Mouse (Mus musculus): ENCODE measurements around the gene Tbc1d32. TPM values are rescaled to one million over a fixed set of nuclear protein-coding genes. Genes with fewer than 3 reads are reported as not detected.
"Not testable (repeated sequence)": the region's sequence is repeated elsewhere in the genome, so short reads cannot be mapped to it uniquely, and the experiment has no call there.

Tbc1d32 gene
- polyA plus RNA-seq, 1 experiment from 2014 or later = 4.3 TPM

DNA sequence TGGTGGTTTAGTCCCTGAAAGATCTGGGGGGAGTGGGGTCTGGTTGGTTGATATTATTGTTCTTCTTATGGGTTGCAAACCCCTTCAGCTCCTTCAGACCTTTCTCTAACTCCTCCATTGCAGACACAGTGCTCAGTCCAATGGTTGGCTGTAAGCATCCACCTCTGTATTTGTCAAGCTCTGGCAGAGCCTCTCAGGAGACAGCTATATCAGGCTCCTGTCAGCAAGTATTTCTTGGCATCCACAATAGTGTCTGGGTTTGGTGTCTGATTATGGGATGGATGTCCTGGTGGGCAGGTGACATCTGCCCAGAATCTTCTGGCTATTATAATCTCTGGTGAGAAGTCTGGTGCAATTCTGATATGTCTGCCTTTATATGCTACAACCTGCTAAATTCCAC is 60.8 kb downstream of the Tbc1d32 start:
- H3K9ac ChIP-seq (replicated peaks); ATAC-seq (ENCODE audit: insufficient number of reproducible peaks, insufficient read depth, low FRiP score, low TSS enrichment, low read depth); H3K4me3 ChIP-seq (replicated peaks); H3K4me1 ChIP-seq (replicated peaks); H3K27me3 ChIP-seq; H3K36me3 ChIP-seq; H3K9me3 ChIP-seq; H3K27ac ChIP-seq; H3K4me2 ChIP-seq: not testable (repeated sequence)

GRCm38 (mm10) chr10:56165758-56166157 is 62.7 kb downstream of the Tbc1d32 start:
- H3K9me3 ChIP-seq = no peaks in the 10 kb centered on the region
- no peak for ATAC-seq (ENCODE audit: insufficient number of reproducible peaks, insufficient read depth, low FRiP score, low TSS enrichment, low read depth)
- H3K4me2 ChIP-seq = no peak overlapping the region
- no peak overlapping the region for H3K27ac ChIP-seq
- H3K36me3 ChIP-seq = 0 out of 2 replicates have a peak, but pooled peaks cover 5% of the 10 kb centered on the region
- H3K4me1 ChIP-seq (replicated peaks) = peaks cover 3% of the 10 kb centered on the region; the same call in 1 of the 2 replicates
- WGBS = 84% methylated on average over 4 of the region's 4 CpGs
- no peaks in the 10 kb centered on the region for H3K27me3 ChIP-seq
- no peak overlapping the region for H3K4me3 ChIP-seq (replicated peaks)
- H3K9ac ChIP-seq (replicated peaks) = no peak overlapping the region

GRCm38 (mm10) chr10:56164411-56164810 is 64.1 kb downstream of the Tbc1d32 start:
- H3K4me1 ChIP-seq (replicated peaks) = peaks cover 3% of the 10 kb centered on the region; the same call in 1 of the 2 replicates
- H3K4me3 ChIP-seq (replicated peaks) = no peak overlapping the region
- H3K27ac ChIP-seq = no peak overlapping the region
- H3K9me3 ChIP-seq = no peaks in the 10 kb centered on the region
- no peak for ATAC-seq (ENCODE audit: insufficient number of reproducible peaks, insufficient read depth, low FRiP score, low TSS enrichment, low read depth)
- 56% methylated on average over 3 of the region's 3 CpGs for WGBS
- H3K4me2 ChIP-seq = no peak overlapping the region
- no peaks in the 10 kb centered on the region for H3K27me3 ChIP-seq
- H3K36me3 ChIP-seq = 0 out of 2 replicates have a peak, but pooled peaks cover 5% of the 10 kb centered on the region
- H3K9ac ChIP-seq (replicated peaks) = no peak overlapping the region

DNA sequence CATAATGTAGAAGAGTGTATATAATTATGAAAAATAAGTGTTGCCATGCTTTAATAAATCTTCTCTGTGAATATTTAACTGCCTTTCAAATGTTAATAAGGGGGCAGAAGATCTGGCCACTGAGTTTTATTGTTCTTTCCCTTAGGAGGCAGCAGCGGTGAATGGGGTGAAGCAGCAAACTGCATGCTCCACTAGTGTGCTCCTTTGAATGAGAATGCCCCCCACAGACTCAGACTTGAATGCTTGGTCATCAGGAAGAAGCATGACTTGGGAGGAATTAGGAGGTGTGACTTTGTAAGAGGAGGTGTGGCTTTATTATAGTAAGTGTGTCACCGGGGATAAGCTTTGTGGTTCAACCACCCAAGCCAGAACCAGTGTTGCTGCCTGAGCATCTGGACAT is 69.7 kb downstream of the Tbc1d32 start:
- Histone ChIP-seq H3K36me3 (no peaks in the 10 kb centered on the region), H3K4me2 (no peak overlapping the region), H3K27ac (no peak overlapping the region), H3K4me3 (replicated peaks) (no peak overlapping the region), H3K9me3 (no peaks in the 10 kb centered on the region), H3K9ac (replicated peaks) (no peak overlapping the region), H3K27me3 (no peaks in the 10 kb centered on the region), H3K4me1 (replicated peaks) (no peaks in the 10 kb centered on the region)
- ATAC-seq (ENCODE audit: insufficient number of reproducible peaks, insufficient read depth, low FRiP score, low TSS enrichment, low read depth) = no peak
- WGBS = 84% methylated on average over 2 of the region's 2 CpGs

- Histone ChIP-seq H3K4me2 (no peak overlapping the region), H3K9ac (replicated peaks) (no peak overlapping the region), H3K4me1 (replicated peaks) (no peaks in the 10 kb centered on the region), H3K4me3 (replicated peaks) (no peak overlapping the region), H3K27ac (no peak overlapping the region), H3K9me3 (no peaks in the 10 kb centered on the region), H3K36me3 (no peaks in the 10 kb centered on the region), H3K27me3 (no peaks in the 10 kb centered on the region)
- WGBS = 93% methylated on average over 3 of the region's 3 CpGs
- no peak for ATAC-seq (ENCODE audit: insufficient number of reproducible peaks, insufficient read depth, low FRiP score, low TSS enrichment, low read depth)
Observed at GRCm38 (mm10) chr10:56158207-56158606, 70.3 kb downstream of the Tbc1d32 start.

GRCm38 (mm10) chr10:56156956-56157355 is 71.5 kb downstream of the Tbc1d32 start:
- Histone ChIP-seq H3K4me3 (replicated peaks) (no peak overlapping the region), H3K4me2 (no peak overlapping the region), H3K36me3 (peaks cover 3% of the 10 kb centered on the region; the same call in 1 of the 2 replicates), H3K27ac (no peak overlapping the region), H3K27me3 (no peaks in the 10 kb centered on the region), H3K9ac (replicated peaks) (no peak overlapping the region), H3K9me3 (no peaks in the 10 kb centered on the region), H3K4me1 (replicated peaks) (no peaks in the 10 kb centered on the region)
- 91% methylated on average over 3 of the region's 3 CpGs for whole genome bisulfite sequencing
- no peak for ATAC-seq (ENCODE audit: insufficient number of reproducible peaks, insufficient read depth, low FRiP score, low TSS enrichment, low read depth)

- no peak for ATAC-seq (ENCODE audit: insufficient number of reproducible peaks, insufficient read depth, low FRiP score, low TSS enrichment, low read depth)
- 93% methylated on average over 3 of the region's 3 CpGs for WGBS
- no peaks in the 10 kb centered on the region for H3K27me3 ChIP-seq
Observed at GRCm38 (mm10) chr10:56148920-56149319, 79.6 kb downstream of the Tbc1d32 start.

DNA sequence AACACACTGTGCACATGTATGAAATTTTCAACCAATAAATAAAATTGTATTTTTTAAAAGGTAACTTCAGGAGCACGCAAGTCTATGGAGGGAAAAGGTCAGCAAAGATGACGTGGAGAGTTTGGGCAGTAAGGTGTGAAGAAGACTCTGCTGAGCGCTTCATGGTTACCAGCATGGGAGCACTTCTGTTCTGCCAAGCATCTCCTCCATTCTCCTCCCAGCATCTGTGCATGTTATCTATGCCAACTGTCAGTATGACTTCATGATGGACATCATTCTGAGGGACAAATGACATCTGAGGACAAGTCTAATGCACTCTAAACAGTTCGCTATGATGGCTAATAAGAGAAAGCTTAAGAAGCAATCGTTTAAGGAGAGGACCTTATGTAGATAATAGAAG is 91.3 kb downstream of the Tbc1d32 start:
- H3K4me1 ChIP-seq (replicated peaks) = no peaks in the 10 kb centered on the region
- 93% methylated on average over 5 of the region's 5 CpGs for WGBS
- no peak for ATAC-seq (ENCODE audit: insufficient number of reproducible peaks, insufficient read depth, low FRiP score, low TSS enrichment, low read depth)

More at GRCm38 (mm10) chr10:56148920-56149319, 79.6 kb downstream of the Tbc1d32 start:
- H3K9me3 ChIP-seq = no peaks in the 10 kb centered on the region
- no peaks in the 10 kb centered on the region for H3K4me1 ChIP-seq (replicated peaks)
- peaks cover 3% of the 10 kb centered on the region; the same call in 1 of the 2 replicates for H3K36me3 ChIP-seq
- H3K4me3 ChIP-seq (replicated peaks) = no peak overlapping the region
- H3K27ac ChIP-seq = no peak overlapping the region
- no peak overlapping the region for H3K9ac ChIP-seq (replicated peaks)
- H3K4me2 ChIP-seq = no peak overlapping the region

GRCm38 (mm10) chr10:56129642-56130041 is 98.8 kb downstream of the Tbc1d32 start:
- H3K27ac ChIP-seq = no peak overlapping the region
- H3K4me1 ChIP-seq (replicated peaks) = no peaks in the 10 kb centered on the region
- H3K36me3 ChIP-seq = no peaks in the 10 kb centered on the region
- 81% methylated on average over 2 of the region's 2 CpGs for WGBS
- H3K27me3 ChIP-seq = no peaks in the 10 kb centered on the region
- no peak overlapping the region for H3K9ac ChIP-seq (replicated peaks)
- H3K4me2 ChIP-seq = no peak overlapping the region
- ATAC-seq (ENCODE audit: insufficient number of reproducible peaks, insufficient read depth, low FRiP score, low TSS enrichment, low read depth) = no peak
- no peak overlapping the region for H3K4me3 ChIP-seq (replicated peaks)
- no peaks in the 10 kb centered on the region for H3K9me3 ChIP-seq

More for the DNA sequence above, 91.3 kb downstream of the Tbc1d32 start:
- H3K9me3 ChIP-seq = no peaks in the 10 kb centered on the region
- no peak overlapping the region for H3K4me3 ChIP-seq (replicated peaks)
- no peaks in the 10 kb centered on the region for H3K27me3 ChIP-seq
- no peak overlapping the region for H3K9ac ChIP-seq (replicated peaks)
- H3K4me2 ChIP-seq = no peak overlapping the region
- no peak overlapping the region for H3K27ac ChIP-seq
- no peaks in the 10 kb centered on the region for H3K36me3 ChIP-seq

GRCm38 (mm10) chr10:56126972-56127371 is 101.5 kb downstream of the Tbc1d32 start:
- H3K4me1 ChIP-seq (replicated peaks) = no peaks in the 10 kb centered on the region
- 96% methylated on average over 1 of the region's 1 CpGs for WGBS
- H3K4me3 ChIP-seq (replicated peaks) = no peak overlapping the region
- H3K27ac ChIP-seq = no peak overlapping the region
- no peaks in the 10 kb centered on the region for H3K27me3 ChIP-seq
- H3K4me2 ChIP-seq = no peak overlapping the region
- no peaks in the 10 kb centered on the region for H3K9me3 ChIP-seq
- ATAC-seq (ENCODE audit: insufficient number of reproducible peaks, insufficient read depth, low FRiP score, low TSS enrichment, low read depth) = no peak
- H3K36me3 ChIP-seq = no peaks in the 10 kb centered on the region
- H3K9ac ChIP-seq (replicated peaks) = no peak overlapping the region

GRCm38 (mm10) chr10:56115636-56116180 is 112.8 kb downstream of the Tbc1d32 start:
- no peaks in the 10 kb centered on the region for H3K27me3 ChIP-seq
- H3K9me3 ChIP-seq = no peaks in the 10 kb centered on the region
- ATAC-seq (ENCODE audit: insufficient number of reproducible peaks, insufficient read depth, low FRiP score, low TSS enrichment, low read depth) = 0 out of 2 replicates have a peak, but pooled peaks have one; percentile 33
- H3K36me3 ChIP-seq = no peaks in the 10 kb centered on the region
- peaks cover 7% of the 10 kb centered on the region for H3K4me1 ChIP-seq (replicated peaks)
- peak overlapping the region; percentile 95 for H3K4me2 ChIP-seq
- H3K4me3 ChIP-seq (replicated peaks) = peak overlapping the region; percentile 60
- peak overlapping the region; percentile 85 for H3K27ac ChIP-seq
- peak overlapping the region; percentile 78 for H3K9ac ChIP-seq (replicated peaks)
- WGBS = 12% methylated on average over 26 of the region's 27 CpGs
